Mouse (Mus musculus) cerebellum, adult 2 months (tissue): ENCODE data around the gene Nipal3.

Experiments
- CTCF ChIP-seq: fragments of 200-500 bp; IDR thresholded peaks from 2 replicates; pipeline ENCODE4 v1.5.1; 2011; ENCODE audit warnings: low read depth, mild to moderate bottlenecking, control low read depth, low read length, moderate library complexity, borderline replicate concordance; ENCODE audit not compliant: insufficient read depth
- POLR2A ChIP-seq: fragments of 200-500 bp; IDR thresholded peaks from 2 replicates; pipeline ENCODE4 v1.6.1; 2011; ENCODE audit warnings: low read length, control low read depth, borderline replicate concordance; ENCODE audit not compliant: insufficient read depth

- TF ChIP-seq CTCF (no peak), POLR2A (no peak)
These were observed 11.0 kb upstream of the Nipal3 start for GRCm38 (mm10) chr4:135505794-135506193.
